Mouse (Mus musculus) stomach, embryonic 14.5 days (tissue): ENCODE results near the gene Clip2. TPM values are rescaled to one million over a fixed set of nuclear protein-coding genes. Genes with fewer than 3 reads are reported as not detected.

Experiments
- ATAC-seq: fragments of 200-750 bp; cut with Nextera tagmentation; 2 replicates; pipeline ENCODE4 v1.8.0; 2017; ENCODE audit warnings: low read depth, moderate TSS enrichment; ENCODE audit not compliant: insufficient number of reproducible peaks, insufficient read depth, low FRiP score
- H3K27ac ChIP-seq: fragments of 300-500 bp; sonication (generic); 2 replicates; pipeline ENCODE4 v1.5.1; 2014; ENCODE audit warnings: mild to moderate bottlenecking, low read length, moderate library complexity, mixed read lengths
- H3K27me3 ChIP-seq: fragments of 300-500 bp; sonication (generic); 2 replicates; pipeline ENCODE4 v1.6.1; 2014; ENCODE audit warnings: low read length, control low read depth, mixed read lengths; ENCODE audit not compliant: control insufficient read depth, insufficient read depth
- H3K36me3 ChIP-seq: fragments of 300-500 bp; sonication (generic); 2 replicates; pipeline ENCODE4 v1.6.1; 2014; ENCODE audit warnings: mild to moderate bottlenecking, control low read depth, low read length, moderate library complexity, mixed read lengths; ENCODE audit not compliant: control insufficient read depth, insufficient read depth
- H3K4me1 ChIP-seq: fragments of 300-500 bp; sonication (generic); 2 replicates; pipeline ENCODE4 v1.6.1; 2014; ENCODE audit warnings: low read length, control low read depth, mixed read lengths; ENCODE audit not compliant: control insufficient read depth, insufficient read depth
- H3K4me2 ChIP-seq: fragments of 300-500 bp; sonication (generic); replicated peaks from 2 replicates; pipeline ENCODE4 v1.6.1; 2014; ENCODE audit warnings: low read depth, low read length, control low read depth
- H3K4me3 ChIP-seq: fragments of 300-500 bp; sonication (generic); 2 replicates; pipeline ENCODE4 v1.5.1; 2014; ENCODE audit warnings: low read depth, low read length, control low read depth
- H3K9ac ChIP-seq: fragments of 300-500 bp; sonication (generic); replicated peaks from 2 replicates; pipeline ENCODE4 v1.6.1; 2014; ENCODE audit warnings: low read depth, mild to moderate bottlenecking, control low read depth, low read length, moderate library complexity, mixed read lengths
- H3K9me3 ChIP-seq: fragments of 300-500 bp; sonication (generic); 2 replicates; pipeline ENCODE4 v1.6.1; 2016; ENCODE audit warnings: low read depth, low read length, control low read depth; ENCODE audit not compliant: control insufficient read depth
- WGBS: fragments of 180-500 bp; shearing (Covaris S2); extraction: QIAGEN DNeasy Blood & Tissue Kit; methylation state at CpG from one replicate; pipeline ENCODE4 v1.1.7; 2014; 5-methylcytosine and 5-hydroxymethylcytosine counted together
- polyA plus RNA-seq: library from polyadenylated mRNA; unstranded; fragments of >200 nt; fragmentation: Nextera tagmentation; extraction: Ambion mirVana; gene quantifications from 2 replicates; pipeline ENCODE4 v1.2.1, GENCODE M21; 2014

The Clip2 gene
- polyA plus RNA-seq, 1 experiment from 2014 or later = 4.4 TPM

DNA sequence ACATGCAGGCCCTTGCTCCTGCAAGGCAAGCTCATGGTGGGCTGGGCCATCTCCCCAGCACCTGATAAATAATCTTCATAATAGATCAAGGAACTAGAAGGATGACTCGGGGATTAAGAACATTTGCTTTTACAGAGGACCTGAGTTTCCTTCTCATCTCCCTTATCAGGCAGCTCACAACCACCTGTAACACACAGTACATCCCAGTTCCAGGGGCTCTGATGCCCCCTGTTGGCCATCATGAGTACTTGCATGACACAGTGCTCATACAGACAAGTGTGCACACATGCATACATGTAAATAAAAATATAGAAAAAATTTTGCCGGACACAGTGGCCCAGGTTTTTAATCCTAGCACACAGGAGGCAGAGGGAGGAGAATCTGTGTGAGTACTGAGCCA is 78.3 kb downstream of the Clip2 start:
- ATAC-seq = no peak
- WGBS = 81% methylated on average over 2 of the region's 2 CpGs

DNA sequence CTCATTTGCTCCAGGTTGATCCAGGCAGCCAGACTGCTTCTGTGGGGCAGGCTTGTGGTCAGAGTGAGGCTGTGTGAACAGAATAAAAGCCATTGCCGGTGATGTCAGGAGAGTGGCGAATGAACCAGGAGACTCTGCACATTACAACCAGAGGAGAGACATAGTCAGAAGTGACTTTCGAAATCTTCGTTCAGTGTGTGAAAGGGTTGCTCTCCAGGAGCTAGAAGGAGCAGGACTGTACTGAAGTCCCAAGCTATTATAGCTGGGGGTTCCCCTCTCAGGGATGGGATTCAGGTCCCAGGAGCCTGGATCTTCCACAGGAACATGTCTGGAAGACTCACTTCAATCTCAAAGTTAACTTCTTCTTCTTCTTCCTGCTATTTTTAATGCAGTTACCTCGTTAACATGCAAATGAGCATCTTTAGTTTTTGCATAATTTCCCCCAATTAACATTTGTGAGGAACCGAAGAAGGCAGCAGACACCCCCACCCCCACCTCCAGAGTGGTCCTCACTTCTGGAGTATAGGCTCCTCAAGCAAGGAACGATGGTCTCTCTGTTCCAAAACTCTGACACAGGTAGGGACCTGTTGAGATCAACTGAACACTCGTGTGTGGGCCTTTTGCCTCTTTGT is 81.6 kb downstream of the Clip2 start:
- no peaks in the 10 kb centered on the region for H3K9me3 ChIP-seq
- no peak overlapping the region for H3K4me2 ChIP-seq
- no peak overlapping the region for H3K4me3 ChIP-seq
- WGBS = 83% methylated on average over 8 of the region's 8 CpGs
- no peak overlapping the region for H3K9ac ChIP-seq
- no peaks in the 10 kb centered on the region for H3K27me3 ChIP-seq
- no peak for ATAC-seq
- no peak overlapping the region for H3K27ac ChIP-seq
- no peaks in the 10 kb centered on the region for H3K36me3 ChIP-seq
- 0 out of 2 replicates have a peak, but pooled peaks cover 13% of the 10 kb centered on the region for H3K4me1 ChIP-seq

More for the DNA sequence above, 78.3 kb downstream of the Clip2 start:
- Histone ChIP-seq H3K36me3 (no peaks in the 10 kb centered on the region), H3K4me2 (no peak overlapping the region), H3K4me3 (no peak overlapping the region), H3K27ac (no peak overlapping the region), H3K4me1 (no peaks in the 10 kb centered on the region), H3K27me3 (no peaks in the 10 kb centered on the region), H3K9me3 (no peaks in the 10 kb centered on the region), H3K9ac (no peak overlapping the region)

DNA sequence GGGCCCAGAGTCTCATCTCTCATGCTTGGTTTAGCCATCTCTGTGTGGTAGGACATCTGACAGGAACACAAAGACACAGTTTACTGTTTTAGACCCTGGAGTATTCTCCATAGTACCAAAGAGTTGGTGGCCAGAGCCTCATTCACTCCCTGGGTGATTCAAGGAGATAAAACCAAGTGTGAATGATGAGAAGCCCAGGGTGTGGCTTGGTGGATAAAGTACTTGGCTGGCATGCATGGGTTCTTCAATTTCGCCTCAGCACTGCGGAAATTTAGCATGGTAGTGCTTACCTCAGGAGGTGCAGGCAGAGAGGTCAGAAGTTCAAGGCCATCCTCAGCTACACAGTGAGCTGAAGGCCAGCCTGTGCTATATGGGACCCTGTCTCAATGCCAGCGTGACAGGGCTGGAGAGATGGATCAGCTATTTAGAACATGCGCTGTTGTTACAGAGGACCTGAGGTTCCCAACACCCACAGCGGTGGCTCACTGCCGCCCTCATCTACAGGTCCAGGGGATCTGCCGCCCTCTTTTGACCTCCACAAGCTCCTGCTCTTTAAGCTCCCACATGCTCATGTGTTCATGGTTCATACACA is 82.6 kb downstream of the Clip2 start:
- 0 out of 2 replicates have a peak, but pooled peaks cover 13% of the 10 kb centered on the region for H3K4me1 ChIP-seq
- no peak overlapping the region for H3K27ac ChIP-seq
- no peak overlapping the region for H3K4me2 ChIP-seq
- ATAC-seq = 0 out of 2 replicates have a peak, but pooled peaks have one; percentile 51
- no peaks in the 10 kb centered on the region for H3K36me3 ChIP-seq
- 84% methylated on average over 7 of the region's 7 CpGs for WGBS
- no peaks in the 10 kb centered on the region for H3K9me3 ChIP-seq
- no peaks in the 10 kb centered on the region for H3K27me3 ChIP-seq
- H3K4me3 ChIP-seq = no peak overlapping the region
- H3K9ac ChIP-seq = no peak overlapping the region

DNA sequence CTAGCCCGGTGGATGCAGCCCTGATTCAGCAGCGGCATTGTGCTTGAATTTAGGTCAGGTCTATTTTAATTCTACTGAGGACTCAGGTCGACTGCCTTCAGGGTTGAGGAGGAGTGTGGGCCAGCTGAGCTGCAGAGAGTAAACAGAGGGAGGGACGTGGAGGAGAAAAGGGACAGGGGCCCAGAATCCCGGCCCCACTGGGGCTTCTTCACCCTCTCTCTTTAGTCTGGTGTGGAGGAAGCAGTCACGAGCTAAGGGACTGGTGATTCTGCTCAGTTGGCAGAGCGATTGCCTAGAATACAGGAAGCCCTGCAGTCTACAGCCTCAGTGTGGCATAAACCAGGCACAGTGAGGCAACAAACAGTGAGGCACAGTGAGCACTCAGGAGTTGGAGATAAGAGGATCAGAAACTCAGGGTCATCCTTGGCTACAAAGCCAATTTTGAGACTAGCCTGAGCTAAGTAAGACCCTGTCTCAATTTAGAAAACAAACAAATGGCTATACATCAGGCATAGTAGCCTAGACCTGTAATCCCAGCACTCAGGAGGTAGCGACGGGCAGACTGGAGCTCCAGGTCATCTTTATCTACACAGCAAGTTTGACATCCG is 84.0 kb downstream of the Clip2 start:
- Histone ChIP-seq H3K27me3 (no peaks in the 10 kb centered on the region), H3K4me1 (0 out of 2 replicates have a peak, but pooled peaks cover 13% of the 10 kb centered on the region), H3K4me2 (no peak overlapping the region), H3K9me3 (no peaks in the 10 kb centered on the region), H3K4me3 (no peak overlapping the region), H3K27ac (no peak overlapping the region), H3K36me3 (no peaks in the 10 kb centered on the region), H3K9ac (no peak overlapping the region)
- 61% methylated on average over 10 of the region's 10 CpGs for WGBS
- no peak for ATAC-seq

DNA sequence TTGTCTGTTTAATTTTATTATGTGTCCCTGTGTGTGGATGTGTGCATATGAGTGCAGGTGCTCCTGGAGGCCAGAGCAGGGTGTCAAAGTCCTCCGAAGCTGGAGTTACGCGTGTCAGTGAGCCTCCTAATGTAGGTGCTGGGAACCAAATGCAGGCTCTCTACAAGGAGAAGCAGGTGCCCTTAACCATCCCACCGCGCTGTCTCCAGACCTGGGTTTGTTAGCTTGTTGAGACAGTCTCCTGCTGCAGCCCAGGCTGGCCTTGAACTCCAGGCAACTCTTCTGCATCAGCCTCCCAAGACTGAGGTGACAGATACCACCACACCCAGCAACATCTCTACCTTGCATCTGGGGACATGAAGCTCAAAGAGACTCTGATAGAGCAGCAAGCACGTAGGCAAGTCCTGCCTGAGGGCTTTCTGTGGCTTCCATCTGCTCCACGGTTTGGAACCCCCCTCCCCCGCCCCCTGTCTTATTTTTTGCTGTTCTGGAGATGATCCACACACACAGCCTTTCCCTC is 85.1 kb downstream of the Clip2 start:
- Histone ChIP-seq H3K4me1 (0 out of 2 replicates have a peak, but pooled peaks cover 13% of the 10 kb centered on the region), H3K9me3 (no peaks in the 10 kb centered on the region), H3K27ac (no peak overlapping the region; the same call in 1 of the 2 replicates), H3K9ac (no peak overlapping the region), H3K36me3 (no peaks in the 10 kb centered on the region), H3K27me3 (no peaks in the 10 kb centered on the region), H3K4me2 (no peak overlapping the region), H3K4me3 (no peak overlapping the region)
- peak; percentile 25; the same call in 1 of the 2 replicates for ATAC-seq
- WGBS = 58% methylated on average over 8 of the region's 8 CpGs

DNA sequence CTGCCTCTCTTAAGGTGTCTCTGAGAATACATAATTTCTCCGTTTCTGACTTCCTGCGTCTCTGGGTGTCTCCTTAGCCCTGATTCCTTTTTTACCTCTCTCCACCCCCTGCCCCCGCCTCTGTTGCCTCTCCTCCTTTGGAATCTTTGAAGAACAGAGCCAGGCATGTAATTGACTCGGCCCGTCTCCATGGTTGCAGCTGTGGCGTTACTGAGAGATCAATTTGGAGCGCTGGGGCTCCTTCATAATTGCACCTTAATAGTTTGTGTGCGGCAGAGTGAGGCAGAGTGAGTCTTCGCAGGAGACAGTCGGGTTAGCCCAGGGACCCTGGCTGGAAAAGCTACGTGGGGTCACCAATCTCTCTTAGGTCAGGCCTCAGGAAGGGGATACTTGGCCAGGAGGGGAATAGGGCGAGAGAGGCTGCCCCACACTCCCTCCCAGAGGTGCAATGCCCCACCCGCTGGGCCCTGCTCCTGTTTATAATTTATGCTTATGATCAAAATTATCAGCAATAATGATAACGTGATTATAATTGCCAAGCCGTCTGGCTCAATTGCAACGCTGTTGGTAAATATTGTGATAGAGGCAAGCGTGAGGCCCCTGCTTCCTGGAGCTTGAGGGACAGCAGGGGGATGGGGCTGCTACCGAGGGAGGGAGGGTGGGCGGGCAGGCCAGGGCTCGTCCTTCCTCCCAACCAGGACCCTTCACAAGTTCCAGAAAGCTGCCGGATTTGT is 85.8 kb downstream of the Clip2 start:
- Histone ChIP-seq H3K36me3 (no peaks in the 10 kb centered on the region), H3K9ac (no peak overlapping the region), H3K4me2 (0 out of 2 replicates have a peak overlapping the region, but pooled peaks have one; percentile 5), H3K4me3 (no peak overlapping the region), H3K27ac (no peak overlapping the region), H3K9me3 (no peaks in the 10 kb centered on the region), H3K4me1 (0 out of 2 replicates have a peak, but pooled peaks cover 13% of the 10 kb centered on the region), H3K27me3 (no peaks in the 10 kb centered on the region)
- WGBS = 22% methylated on average over 21 of the region's 21 CpGs
- no peak for ATAC-seq

DNA sequence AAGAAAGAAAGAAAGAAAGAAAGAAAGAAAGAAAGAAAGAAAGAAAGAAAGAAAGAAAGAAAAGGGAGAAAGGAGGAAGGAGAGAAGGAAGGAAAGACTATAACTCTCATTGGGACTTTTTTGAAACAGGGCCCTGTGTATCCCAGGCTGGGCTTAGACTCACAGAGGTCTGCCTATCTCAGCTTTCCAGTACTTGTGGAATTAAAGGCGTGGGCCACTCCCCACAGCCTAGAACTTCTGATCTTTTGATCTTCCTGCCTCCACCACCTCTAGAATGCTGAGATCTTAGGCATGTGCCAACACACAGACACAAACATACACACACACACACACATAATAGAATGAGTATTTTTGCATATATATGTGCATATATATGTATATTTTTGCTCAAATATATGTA is 87.0 kb downstream of the Clip2 start:
- H3K36me3 ChIP-seq = no peaks in the 10 kb centered on the region
- no peak overlapping the region for H3K27ac ChIP-seq
- ATAC-seq = no peak
- H3K9me3 ChIP-seq = no peaks in the 10 kb centered on the region
- H3K4me3 ChIP-seq = no peak overlapping the region
- 0 out of 2 replicates have a peak, but pooled peaks cover 13% of the 10 kb centered on the region for H3K4me1 ChIP-seq
- H3K9ac ChIP-seq = no peak overlapping the region
- WGBS = 73% methylated on average over 1 of the region's 1 CpGs
- H3K4me2 ChIP-seq = no peak overlapping the region
- H3K27me3 ChIP-seq = no peaks in the 10 kb centered on the region

- ATAC-seq = no peak
- H3K4me3 ChIP-seq = no peak overlapping the region
- 0 out of 2 replicates have a peak, but pooled peaks cover 13% of the 10 kb centered on the region for H3K4me1 ChIP-seq
- 72% methylated on average over 5 of the region's 5 CpGs for WGBS
- H3K4me2 ChIP-seq = no peak overlapping the region
- no peak overlapping the region for H3K27ac ChIP-seq
- H3K27me3 ChIP-seq = no peaks in the 10 kb centered on the region
- no peaks in the 10 kb centered on the region for H3K9me3 ChIP-seq
- no peaks in the 10 kb centered on the region for H3K36me3 ChIP-seq
- H3K9ac ChIP-seq = no peak overlapping the region
Observed at GRCm38 (mm10) chr5:134464225-134464624, 88.0 kb downstream of the Clip2 start.
